Mouse (Mus musculus) heart, embryonic 13.5 days (tissue): ENCODE measurements around the gene Olfr551. TPM values are rescaled to one million over a fixed set of nuclear protein-coding genes. Genes with fewer than 3 reads are reported as not detected.
"Not testable (repeated sequence)": the region's sequence is repeated elsewhere in the genome, so short reads cannot be mapped to it uniquely, and the experiment has no call there.

Experiments used
- ATAC-seq: fragments of 200-750 bp; cut with Nextera tagmentation; 2 replicates; pipeline ENCODE4 v1.8.0; 2017; ENCODE audit warnings: moderate TSS enrichment; ENCODE audit not compliant: insufficient number of reproducible peaks, low FRiP score, low TSS enrichment; ENCODE audit errors: extremely low read depth
- H3K27ac ChIP-seq: fragments of 300-500 bp; sonication (generic); replicated peaks from 2 replicates; pipeline ENCODE4 v1.5.1; 2015; ENCODE audit warnings: moderate library complexity, mild to moderate bottlenecking, inconsistent platforms
- H3K27me3 ChIP-seq: fragments of 300-500 bp; sonication (generic); replicated peaks from 2 replicates; pipeline ENCODE4 v1.6.1; 2015; ENCODE audit warnings: mild to moderate bottlenecking, inconsistent platforms
- H3K36me3 ChIP-seq: fragments of 300-500 bp; sonication (generic); 2 replicates; pipeline ENCODE4 v1.6.1; 2015; ENCODE audit warnings: mild to moderate bottlenecking, inconsistent platforms
- H3K4me1 ChIP-seq: fragments of 300-500 bp; sonication (generic); 2 replicates; pipeline ENCODE4 v1.6.1; 2015; ENCODE audit warnings: inconsistent platforms
- H3K4me2 ChIP-seq: fragments of 300-500 bp; sonication (generic); 2 replicates; pipeline ENCODE4 v1.6.1; 2015; ENCODE audit warnings: inconsistent platforms, mild to moderate bottlenecking, moderate library complexity
- H3K4me3 ChIP-seq: fragments of 300-500 bp; sonication (generic); 2 replicates; pipeline ENCODE4 v1.5.1; 2015; ENCODE audit warnings: moderate library complexity, mild to moderate bottlenecking, inconsistent platforms
- H3K9ac ChIP-seq: fragments of 300-500 bp; sonication (generic); 2 replicates; pipeline ENCODE4 v1.6.1; 2015; ENCODE audit warnings: inconsistent platforms, mild to moderate bottlenecking, moderate library complexity
- H3K9me3 ChIP-seq: fragments of 300-500 bp; sonication (generic); 2 replicates; pipeline ENCODE4 v1.6.1; 2016; ENCODE audit warnings: inconsistent platforms
- WGBS: fragments of 180-500 bp; shearing (Covaris S2); methylation state at CpG from one replicate; pipeline ENCODE4 v1.1.7; 2015; ENCODE audit warnings: mixed read lengths; 5-methylcytosine and 5-hydroxymethylcytosine counted together
- polyA plus RNA-seq: library from polyadenylated mRNA; unstranded; fragments of >200 nt; fragmentation: Nextera tagmentation; extraction: Ambion mirVana; gene quantifications from 2 replicates; pipeline ENCODE4 v1.2.1, GENCODE M21; 2015

The Olfr551 gene
- not detected in 2 replicates for polyA plus RNA-seq

- H3K4me3 ChIP-seq = no peak within 1 kb of the TSS
- no peaks in the 10 kb centered on the region for H3K4me1 ChIP-seq
- WGBS = 87% methylated on average over 3 of the region's 3 CpGs
- ATAC-seq = no peak
- H3K36me3 ChIP-seq = no peaks in the 10 kb centered on the region
- H3K27ac ChIP-seq = no peak within 1 kb of the TSS
- no peak within 1 kb of the TSS for H3K4me2 ChIP-seq
- no peak within 1 kb of the TSS for H3K9ac ChIP-seq
- H3K27me3 ChIP-seq = no peaks in the 10 kb centered on the region
- no peaks in the 10 kb centered on the region for H3K9me3 ChIP-seq
Observed at GRCm38 (mm10) chr7:102591786-102592185, at the start of gene Olfr551. TSS of gene Olfr551 (minus strand) at chr7:102591886.

GRCm38 (mm10) chr7:102638132-102638531 lies 46.4 kb upstream of the Olfr551 start, which contains the start of gene Olfr554:
TSS of gene Olfr554 (plus strand) at chr7:102638432.
- no peak within 1 kb of the TSS for H3K4me2 ChIP-seq
- no peak for ATAC-seq
- no peak within 1 kb of the TSS for H3K9ac ChIP-seq
- H3K4me1 ChIP-seq = no peaks in the 10 kb centered on the region
- no peak within 1 kb of the TSS for H3K4me3 ChIP-seq
- no peaks in the 10 kb centered on the region for H3K9me3 ChIP-seq
- H3K27ac ChIP-seq = no peak within 1 kb of the TSS
- no peaks in the 10 kb centered on the region for H3K27me3 ChIP-seq
- H3K36me3 ChIP-seq = no peaks in the 10 kb centered on the region
- WGBS = 73% methylated on average over 1 of the region's 1 CpGs

GRCm38 (mm10) chr7:102636665-102637064 lies 45.0 kb upstream of the Olfr551 start:
- Histone ChIP-seq H3K4me3 (no peak overlapping the region), H3K4me1 (no peaks in the 10 kb centered on the region), H3K9ac (no peak overlapping the region), H3K27ac (no peak overlapping the region), H3K36me3 (no peaks in the 10 kb centered on the region), H3K27me3 (no peaks in the 10 kb centered on the region), H3K9me3 (no peaks in the 10 kb centered on the region), H3K4me2 (no peak overlapping the region)
- no peak for ATAC-seq
- 30% methylated on average over 3 of the region's 3 CpGs for WGBS

GRCm38 (mm10) chr7:102620368-102620767 lies 28.7 kb upstream of the Olfr551 start:
- H3K4me2 ChIP-seq, H3K9ac ChIP-seq, H3K4me3 ChIP-seq, H3K27ac ChIP-seq, ATAC-seq, H3K9me3 ChIP-seq, H3K4me1 ChIP-seq, H3K27me3 ChIP-seq, H3K36me3 ChIP-seq: not testable (repeated sequence)
- 73% methylated on average over 19 of the region's 19 CpGs for WGBS

- Histone ChIP-seq H3K9ac (no peak overlapping the region), H3K4me2 (no peak overlapping the region), H3K36me3 (no peaks in the 10 kb centered on the region), H3K27ac (no peak overlapping the region), H3K9me3 (no peaks in the 10 kb centered on the region), H3K4me1 (no peaks in the 10 kb centered on the region), H3K4me3 (no peak overlapping the region), H3K27me3 (no peaks in the 10 kb centered on the region)
- WGBS = 39% methylated on average over 5 of the region's 5 CpGs
- no peak for ATAC-seq
Observed at GRCm38 (mm10) chr7:102619608-102620007, 27.9 kb upstream of the Olfr551 start.

- H3K9me3 ChIP-seq = no peaks in the 10 kb centered on the region
- H3K27me3 ChIP-seq = no peaks in the 10 kb centered on the region
- no peak within 1 kb of the TSS for H3K9ac ChIP-seq
- H3K4me3 ChIP-seq = no peak within 1 kb of the TSS
- ATAC-seq = no peak
- no peak within 1 kb of the TSS for H3K27ac ChIP-seq
- H3K36me3 ChIP-seq = no peaks in the 10 kb centered on the region
- no peak within 1 kb of the TSS for H3K4me2 ChIP-seq
- H3K4me1 ChIP-seq = no peaks in the 10 kb centered on the region
Observed at GRCm38 (mm10) chr7:102618118-102618517, 26.4 kb upstream of the Olfr551 start, which contains the start of gene Olfr553. TSS of gene Olfr553 (minus strand) at chr7:102618218.

- ATAC-seq = no peak
- H3K27me3 ChIP-seq = no peaks in the 10 kb centered on the region
- no peaks in the 10 kb centered on the region for H3K36me3 ChIP-seq
- H3K27ac ChIP-seq = no peak within 1 kb of the TSS
- no peak within 1 kb of the TSS for H3K9ac ChIP-seq
- no peaks in the 10 kb centered on the region for H3K9me3 ChIP-seq
- no peak within 1 kb of the TSS for H3K4me2 ChIP-seq
- WGBS = 33% methylated on average over 1 of the region's 1 CpGs
- H3K4me1 ChIP-seq = no peaks in the 10 kb centered on the region
- no peak within 1 kb of the TSS for H3K4me3 ChIP-seq
Observed at GRCm38 (mm10) chr7:102597378-102598031, 5.8 kb upstream of the Olfr551 start, which contains the start of gene Olfr552. TSS of gene Olfr552 (plus strand) at chr7:102597770.

GRCm38 (mm10) chr7:102575998-102576397 lies 15.7 kb downstream of the Olfr551 start:
- no peak for ATAC-seq
- H3K4me1 ChIP-seq = no peaks in the 10 kb centered on the region
- no peak overlapping the region for H3K9ac ChIP-seq
- no peaks in the 10 kb centered on the region for H3K9me3 ChIP-seq
- 60% methylated on average over 6 of the region's 6 CpGs for WGBS
- no peak overlapping the region for H3K27ac ChIP-seq
- no peak overlapping the region for H3K4me2 ChIP-seq
- H3K27me3 ChIP-seq = no peaks in the 10 kb centered on the region
- no peaks in the 10 kb centered on the region for H3K36me3 ChIP-seq
- H3K4me3 ChIP-seq = no peak overlapping the region

- Histone ChIP-seq H3K4me2 (no peak overlapping the region), H3K27me3 (no peaks in the 10 kb centered on the region), H3K36me3 (no peaks in the 10 kb centered on the region), H3K27ac (no peak overlapping the region), H3K4me1 (no peaks in the 10 kb centered on the region), H3K9me3 (no peaks in the 10 kb centered on the region), H3K9ac (no peak overlapping the region), H3K4me3 (no peak overlapping the region)
- 60% methylated on average over 3 of the region's 3 CpGs for WGBS
- ATAC-seq = no peak
Observed at GRCm38 (mm10) chr7:102573174-102573830, 18.4 kb downstream of the Olfr551 start.

GRCm38 (mm10) chr7:102571142-102571541 lies 20.5 kb downstream of the Olfr551 start, which contains the start of gene Olfr550:
TSS of gene Olfr550 (plus strand) at chr7:102571442.
- no peak for ATAC-seq
- Histone ChIP-seq H3K27ac (no peak within 1 kb of the TSS), H3K4me2 (no peak within 1 kb of the TSS), H3K9ac (no peak within 1 kb of the TSS), H3K4me3 (no peak within 1 kb of the TSS), H3K4me1 (no peaks in the 10 kb centered on the region), H3K9me3 (no peaks in the 10 kb centered on the region), H3K27me3 (no peaks in the 10 kb centered on the region), H3K36me3 (no peaks in the 10 kb centered on the region)
- WGBS = 80% methylated on average over 8 of the region's 8 CpGs

GRCm38 (mm10) chr7:102566219-102566618 lies 25.5 kb downstream of the Olfr551 start:
- ATAC-seq = no peak
- 84% methylated on average over 4 of the region's 4 CpGs for WGBS

More at GRCm38 (mm10) chr7:102566219-102566618, 25.5 kb downstream of the Olfr551 start:
- Histone ChIP-seq H3K4me3 (no peak overlapping the region), H3K9me3 (no peaks in the 10 kb centered on the region), H3K27me3 (no peaks in the 10 kb centered on the region), H3K4me1 (peaks cover 8% of the 10 kb centered on the region), H3K9ac (no peak overlapping the region), H3K4me2 (no peak overlapping the region), H3K36me3 (no peaks in the 10 kb centered on the region), H3K27ac (no peak overlapping the region)
